Mouse (Mus musculus): ENCODE data around the gene Gm609.

- TF ChIP-seq POLR2A (IDR thresholded peaks at IDR 0.05; ENCODE audit: borderline replicate concordance, insufficient read depth, low read length) = no peak
- TF ChIP-seq CTCF (IDR thresholded peaks at IDR 0.05; ENCODE audit: borderline replicate concordance, insufficient read depth, low read depth, low read length) = no peak
These were observed 84.9 kb downstream of the Gm609 start for GRCm38 (mm10) chr16:45407645-45408400.

Data from cerebellum, adult 2 months (tissue).